Mouse (Mus musculus) liver, embryonic 18 days (tissue): ENCODE data around the gene Hoxa13. TPM values are rescaled to one million over a fixed set of nuclear protein-coding genes. Genes with fewer than 3 reads are reported as not detected.

Experiments
- polyA plus RNA-seq: library from polyadenylated mRNA; depleted of rRNA; stranded (reverse); fragments of >200 nt; gene quantifications from 2 replicates; pipeline ENCODE4 v1.2.3, GENCODE M21; 2012; rRNA removed

The Hoxa13 gene
- polyA plus RNA-seq = not detected in 2 replicates

DNA sequence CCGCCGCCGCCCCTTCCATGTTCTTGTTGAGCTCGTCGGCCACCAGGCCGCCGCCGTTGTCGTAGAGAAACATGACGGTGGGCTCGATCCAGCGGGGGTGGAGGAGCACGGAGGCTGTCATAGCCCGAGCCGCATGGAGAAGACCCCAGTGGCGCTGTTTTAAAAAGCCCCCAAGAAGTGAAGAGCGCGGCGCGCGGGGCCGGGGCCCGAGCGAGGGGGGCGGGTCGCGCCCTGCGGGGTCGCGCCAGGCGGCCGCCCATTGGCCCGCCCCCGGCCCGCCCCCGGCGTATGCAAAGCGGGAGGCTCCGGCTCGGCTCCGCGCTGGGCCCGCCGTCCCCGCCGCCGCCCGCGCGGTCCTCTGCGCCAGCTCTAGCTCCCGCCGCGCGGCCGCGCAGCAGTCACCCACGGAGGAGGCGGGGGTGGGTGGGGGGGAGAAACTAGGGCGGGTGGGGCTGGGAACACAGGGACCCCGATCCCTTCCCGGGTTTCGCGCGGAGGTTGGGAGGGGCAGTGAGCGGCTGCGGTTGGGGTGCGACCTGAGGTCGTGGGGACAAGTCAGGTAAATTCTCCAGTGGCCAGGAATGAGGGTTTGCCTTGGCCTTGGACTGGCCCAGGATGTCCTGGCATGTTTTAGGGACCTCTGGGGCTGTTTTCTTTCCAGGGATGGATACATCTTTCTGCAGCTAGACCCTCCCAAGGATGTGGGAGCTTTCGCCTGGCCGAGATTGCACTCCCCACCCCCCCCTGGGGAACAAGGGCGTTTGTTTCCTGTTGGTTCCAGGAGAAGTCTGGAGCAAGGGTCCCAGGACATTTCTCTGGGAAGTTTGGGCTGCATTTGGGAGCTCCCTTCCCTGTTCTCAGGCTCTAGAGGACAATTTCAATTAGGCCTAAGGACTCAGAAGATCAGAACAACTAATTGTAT is at the start of gene Hoxa13:
Hoxa13 (minus strand) TSS at position 227 of the 922 bp plus-strand sequence.

DNA sequence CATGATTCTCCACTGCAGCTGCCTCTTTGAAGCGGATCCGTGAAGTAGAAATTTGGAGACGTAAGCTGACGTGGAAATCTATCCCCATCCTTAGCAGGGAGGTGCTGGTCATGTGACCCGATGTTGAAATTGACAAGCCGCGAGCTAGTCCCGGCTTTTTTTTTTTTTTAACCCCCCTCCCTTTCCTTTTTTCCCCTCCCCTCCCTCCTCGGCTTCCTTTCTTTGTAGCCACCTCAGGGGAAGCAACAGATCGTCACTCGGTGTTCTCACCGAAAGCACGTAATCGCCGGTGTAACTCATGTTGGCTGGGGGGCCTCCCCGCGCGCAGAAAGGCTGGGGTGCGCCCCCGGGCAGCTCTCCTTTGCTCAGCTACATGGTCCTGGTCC is 14.9 kb downstream of the Hoxa13 start, which contains the start of gene Hoxa11:
Hoxa11 (minus strand) TSS at position 54 of the 386 bp plus-strand sequence.

GRCm38 (mm10) chr6:52240389-52241000 is 20.2 kb downstream of the Hoxa13 start, which contains the start of gene Hoxa10:
Gene Hoxa10 (minus strand): TSS chr6:52240854.

DNA sequence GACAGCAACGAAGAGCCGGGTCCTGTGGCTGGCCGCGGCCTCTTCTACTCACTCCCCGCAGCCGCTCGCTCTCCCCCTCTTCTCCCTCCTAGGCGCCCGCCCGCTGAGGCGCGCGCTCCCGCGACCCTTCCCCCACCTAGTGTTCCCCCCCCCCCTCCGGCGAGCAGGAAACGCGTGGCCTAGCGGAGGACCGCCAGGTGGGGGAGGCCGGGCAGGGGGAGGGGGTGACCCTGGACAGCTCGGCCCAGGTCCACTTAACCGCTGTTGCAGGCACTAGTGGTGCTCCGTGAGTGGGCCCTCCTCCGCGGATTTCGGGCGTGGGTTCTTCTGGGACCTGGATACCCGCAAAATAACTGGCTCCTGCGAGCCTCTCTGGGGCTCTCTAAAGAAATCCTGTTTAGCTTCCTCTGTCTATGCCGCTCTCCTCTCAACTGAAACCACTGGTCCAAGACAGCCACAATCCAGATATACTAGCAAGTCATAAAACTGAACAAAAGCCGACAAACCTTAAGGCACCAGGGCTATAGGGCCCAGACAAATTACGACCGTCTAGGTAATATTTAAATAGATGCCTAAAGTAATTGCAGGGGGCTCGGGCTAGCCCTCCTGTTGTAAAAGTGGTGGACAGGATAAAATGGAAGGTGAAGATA is 30.0 kb downstream of the Hoxa13 start, which contains the start of gene Hoxa9:
Hoxa9 (minus strand) TSS at position 574 of the 650 bp plus-strand sequence.

GRCm38 (mm10) chr6:52221337-52221992 is 39.2 kb downstream of the Hoxa13 start, which contains the start of gene Hoxa7:
Gene Hoxa7 (minus strand): TSS chr6:52221854.

DNA sequence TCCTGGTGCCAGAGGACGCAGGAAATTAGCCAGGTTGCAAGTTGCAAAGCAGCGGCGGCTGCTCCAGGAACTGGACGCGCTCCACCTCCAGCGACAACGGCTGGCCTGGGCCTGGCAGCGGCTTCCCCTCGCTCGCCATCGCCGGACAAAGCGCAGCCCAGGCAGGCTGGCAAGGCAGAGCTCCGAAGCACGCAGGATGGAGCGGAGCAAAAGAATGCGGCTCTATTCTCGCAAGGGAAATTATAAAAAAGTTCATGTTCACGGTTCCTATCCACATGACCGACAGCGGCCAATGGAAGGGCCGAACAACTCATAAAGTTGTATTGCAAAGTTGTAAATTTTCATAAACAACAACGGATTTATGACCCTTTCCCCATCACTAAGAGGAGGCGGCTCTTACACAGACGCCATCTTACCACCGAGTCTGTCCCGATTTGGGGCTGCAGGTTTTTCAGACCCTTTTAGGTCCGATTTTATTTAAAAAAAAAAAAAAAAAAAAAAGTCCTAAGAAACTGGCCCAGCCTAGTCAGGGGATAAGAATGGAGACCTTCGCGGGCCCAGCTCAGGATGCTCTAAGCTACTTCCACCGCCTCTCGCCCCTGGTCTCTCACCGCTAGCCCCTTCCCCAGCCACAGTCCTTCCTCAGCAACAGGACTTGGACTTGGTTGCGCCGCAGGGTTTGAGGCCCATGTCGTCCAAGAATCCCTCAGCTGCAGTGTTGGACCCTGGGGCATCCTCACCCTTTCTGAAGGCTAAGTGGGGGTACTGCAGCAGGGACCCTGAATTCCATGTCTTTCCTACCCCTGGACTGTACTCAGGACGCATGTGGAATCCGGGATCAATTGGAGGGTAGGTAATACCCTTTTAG is 47.3 kb downstream of the Hoxa13 start, which contains the start of the genes Hoxa3 and Gm28308:
Hoxa3 (minus strand) TSS at position 218 of the 868 bp plus-strand sequence.
Gm28308 (minus strand) TSS at position 221 of the 868 bp plus-strand sequence.

GRCm38 (mm10) chr6:52208072-52208867 is 52.4 kb downstream of the Hoxa13 start, which contains the start of gene Hoxa6:
Gene Hoxa6 (minus strand): TSS chr6:52208722.

Other genes starting within 250 kb of the Hoxa13 start
- gene Skap2, start 248.3 kb downstream of the Hoxa13 start, polyA plus RNA-seq = 15.6 and 16.3 TPM in 2 replicates
- 0.30 and 0.35 TPM in 2 replicates for gene Hoxa1, start 102.6 kb downstream of the Hoxa13 start, polyA plus RNA-seq
- gene Hoxa2, start 96.0 kb downstream of the Hoxa13 start, polyA plus RNA-seq = 0.30 and 0.35 TPM in 2 replicates
- 0.05 and 0.07 TPM in 2 replicates for gene 5730596B20Rik, start 83.4 kb downstream of the Hoxa13 start, polyA plus RNA-seq
- gene Hoxa4, start 69.1 kb downstream of the Hoxa13 start, polyA plus RNA-seq = 0.26 and 0.28 TPM in 2 replicates
- 1.0 and 1.2 TPM in 2 replicates for gene Hoxa5, start 56.3 kb downstream of the Hoxa13 start, polyA plus RNA-seq
- not detected in 2 replicates for gene Hoxa6, start 52.2 kb downstream of the Hoxa13 start, polyA plus RNA-seq
- 0.38 and 0.46 TPM in 2 replicates for gene Hoxa3, start 47.5 kb downstream of the Hoxa13 start, polyA plus RNA-seq
- gene Gm28308, start 47.5 kb downstream of the Hoxa13 start, polyA plus RNA-seq = not detected in 2 replicates
- 0.23 and 0.26 TPM in 2 replicates for gene Hoxa7, start 39.0 kb downstream of the Hoxa13 start, polyA plus RNA-seq
- gene Hoxa9, start 29.8 kb downstream of the Hoxa13 start, polyA plus RNA-seq = 0.31 and 0.45 TPM in 2 replicates
- gene Hoxa10, start 20.0 kb downstream of the Hoxa13 start, polyA plus RNA-seq = 0.02 TPM in 2 replicates
- not detected in 2 replicates for gene Hoxa11, start 15.1 kb downstream of the Hoxa13 start, polyA plus RNA-seq
- gene Evx1, start 52.6 kb upstream of the Hoxa13 start, polyA plus RNA-seq = not detected in 2 replicates